Mouse (Mus musculus) CD4-positive, CD25-positive, alpha-beta regulatory T cell, adult 2 months (primary cell): Measurements from ENCODE around the gene Msi2.

Experiments used
- DNase-seq: peaks from one replicate; pipeline ENCODE4 v3.0.0-alpha.2; 2012; ENCODE audit warnings: low read depth, low spot score

Msi2 gene

GRCm38 (mm10) chr11:88718050-88718765, at the start of gene Msi2:
TSS of gene Msi2 (minus strand) at chr11:88718513.
- DNase-seq: peak; percentile 96

GRCm38 (mm10) chr11:88765635-88766034, 47.3 kb upstream of the Msi2 start:
- no peak for DNase-seq

GRCm38 (mm10) chr11:88763371-88763770, 45.1 kb upstream of the Msi2 start:
- DNase-seq: no peak

- DNase-seq: no peak
These were observed 41.2 kb upstream of the Msi2 start for GRCm38 (mm10) chr11:88759501-88759900.

GRCm38 (mm10) chr11:88758402-88758801, 40.1 kb upstream of the Msi2 start:
- no peak for DNase-seq

- DNase-seq: no peak
These were observed 27.0 kb upstream of the Msi2 start for GRCm38 (mm10) chr11:88745306-88745705.

GRCm38 (mm10) chr11:88739574-88740295, 21.4 kb upstream of the Msi2 start:
- DNase-seq: no peak

- DNase-seq: no peak
These were observed 11.1 kb upstream of the Msi2 start for GRCm38 (mm10) chr11:88729363-88729762.

- peak; percentile 88 for DNase-seq
These were observed 10.2 kb upstream of the Msi2 start for GRCm38 (mm10) chr11:88728508-88728890.

GRCm38 (mm10) chr11:88727768-88728507, 9.6 kb upstream of the Msi2 start:
- no peak for DNase-seq

GRCm38 (mm10) chr11:88721144-88721636, 2.9 kb upstream of the Msi2 start:
- DNase-seq: no peak

GRCm38 (mm10) chr11:88720261-88721143, 2.2 kb upstream of the Msi2 start:
- peak; percentile 8 for DNase-seq

- no peak for DNase-seq
These were observed 1.3 kb upstream of the Msi2 start for GRCm38 (mm10) chr11:88719601-88720000.

GRCm38 (mm10) chr11:88718766-88719595, 668 bp upstream of the Msi2 start:
- peak; percentile 69 for DNase-seq

GRCm38 (mm10) chr11:88717644-88718049, 666 bp downstream of the Msi2 start:
- peak; percentile 69 for DNase-seq

GRCm38 (mm10) chr11:88717016-88717643, 1.2 kb downstream of the Msi2 start:
- DNase-seq: peak; percentile 36

- peak; percentile 52 for DNase-seq
These were observed 2.0 kb downstream of the Msi2 start for GRCm38 (mm10) chr11:88716061-88716994.

GRCm38 (mm10) chr11:88715299-88715698, 3.0 kb downstream of the Msi2 start:
- no peak for DNase-seq

GRCm38 (mm10) chr11:88714127-88714526, 4.2 kb downstream of the Msi2 start:
- no peak for DNase-seq
